Comparison of ENCODE assay signal across 8 mouse cellular contexts in the genomic region with DNA sequence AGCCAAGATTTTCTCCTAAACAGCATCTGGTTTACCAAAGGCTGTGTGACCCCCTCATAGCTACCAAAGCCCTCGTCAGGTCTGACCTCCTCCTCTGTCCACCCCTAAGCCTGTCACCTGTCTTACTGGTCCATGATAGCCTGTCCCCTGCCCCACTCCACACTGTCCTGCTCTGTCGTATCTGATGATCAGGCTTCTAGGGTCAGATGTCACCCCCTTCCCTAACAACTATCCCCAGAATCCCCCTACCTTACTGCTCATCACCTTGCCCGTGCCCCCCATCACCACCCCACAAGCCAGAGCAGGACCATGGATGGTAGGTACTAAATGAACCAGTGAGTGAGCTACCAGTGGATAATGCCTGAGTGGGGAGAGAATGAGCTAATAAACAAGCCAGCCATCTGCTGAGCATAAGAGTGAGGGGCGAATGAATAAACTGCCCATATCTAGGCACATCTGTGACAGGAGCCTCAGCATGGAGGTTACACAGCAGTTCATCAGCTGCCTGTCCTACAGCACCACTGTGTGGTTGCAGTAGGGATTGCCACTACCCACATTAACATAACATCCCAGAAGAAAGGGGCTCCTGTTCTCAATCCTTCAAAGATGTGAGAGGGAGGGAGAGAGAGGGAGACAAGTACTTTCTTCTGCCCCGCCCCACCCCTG. TPM values are rescaled to one million over a fixed set of nuclear protein-coding genes. Genes with fewer than 3 reads are reported as not detected.
DNase-seq lines count a peak whose midpoint lies in the region; ATAC-seq and TF ChIP-seq lines count a peak whose summit lies in the region.

No protein-coding gene starts in this region.

- no peak overlapping the region for H3K27ac ChIP-seq in forebrain, embryonic 11.5 days (ENCODE audit: low read depth, low read length)
- no peak overlapping the region for H3K27ac ChIP-seq in hindbrain, postnatal 0 days
- H3K27ac ChIP-seq in midbrain, embryonic 10.5 days (replicated peaks) = no peak overlapping the region

- intact Hi-C loops in heart, postnatal 25 days (cut with DNase I) = loop anchor here (1.0 kb wide), 1 partner anchor 401 kb away; no protein-coding TSS in a partner anchor
- intact Hi-C loops in left cerebral cortex, postnatal 10 days (cut with DNase I) = loop anchor here (1.0 to 10.0 kb wide), 3 partner anchors 38 to 560 kb away; a partner anchor contains a TSS

- no peaks in the 10 kb centered on the region for H3K9me3 ChIP-seq in forebrain, embryonic 11.5 days (ENCODE audit: control insufficient read depth, low read length)
- no peaks in the 10 kb centered on the region for H3K9me3 ChIP-seq in hindbrain, postnatal 0 days (ENCODE audit: low read length)
- no peaks in the 10 kb centered on the region for H3K9me3 ChIP-seq in midbrain, embryonic 10.5 days (replicated peaks)

- no peak overlapping the region for H3K4me3 ChIP-seq in forebrain, embryonic 11.5 days (ENCODE audit: low read depth, low read length)
- no peak overlapping the region for H3K4me3 ChIP-seq in hindbrain, postnatal 0 days (ENCODE audit: low read length)
- no peak overlapping the region for H3K4me3 ChIP-seq in midbrain, embryonic 10.5 days

- TF ChIP-seq POLR2A in brain, embryonic 14.5 days (IDR thresholded peaks at IDR 0.05; ENCODE audit: borderline replicate concordance, extremely low read depth, insufficient read depth, insufficient read length, poor library complexity, severe bottlenecking) = no peak

- no peaks in the 10 kb centered on the region for H3K4me1 ChIP-seq in forebrain, embryonic 11.5 days (replicated peaks; ENCODE audit: control insufficient read depth, insufficient read depth, low read length)
- no peaks in the 10 kb centered on the region for H3K4me1 ChIP-seq in hindbrain, postnatal 0 days (ENCODE audit: insufficient read depth, low read length)
- H3K4me1 ChIP-seq in midbrain, embryonic 10.5 days = peaks cover 26% of the 10 kb centered on the region

- no peaks in the 10 kb centered on the region for H3K36me3 ChIP-seq in forebrain, embryonic 11.5 days (ENCODE audit: control insufficient read depth, insufficient read depth, low read length)
- no peaks in the 10 kb centered on the region for H3K36me3 ChIP-seq in hindbrain, postnatal 0 days (ENCODE audit: insufficient read depth, low read length)
- H3K36me3 ChIP-seq in midbrain, embryonic 10.5 days = no peaks in the 10 kb centered on the region

- peak; percentile 91; the same call in 1 of the 2 replicates for TF ChIP-seq CTCF in brain, embryonic 14.5 days (IDR thresholded peaks at IDR 0.05; ENCODE audit: borderline replicate concordance, extremely low read depth, insufficient read depth, insufficient read length)
- peak; percentile 99 for TF ChIP-seq CTCF in hindbrain, postnatal 0 days (IDR thresholded peaks at IDR 0.05; ENCODE audit: low read depth)

- DNase-seq in heart, adult 8-10 months (ENCODE audit: low spot score) = peak; percentile 36
- DNase-seq in heart, postnatal 25 days (ENCODE audit: low spot score) = no peak
- DNase-seq in brain, embryonic 14.5 days (ENCODE audit: low read depth) = peak; percentile 88
- DNase-seq in forebrain, embryonic 11.5 days (ENCODE audit: low spot score) = peak; percentile 81
- DNase-seq in hindbrain, postnatal 0 days (ENCODE audit: low spot score) = peak; percentile 85
- DNase-seq in left cerebral cortex, postnatal 10 days (ENCODE audit: extremely low spot score in 1 of 2, low spot score in 2 of 2) = peak; percentile 73 to 75
- peak; percentile 66 for DNase-seq in midbrain, embryonic 10.5 days (ENCODE audit: low spot score)
- peak; percentile 24 for DNase-seq in spleen, adult 12 weeks (ENCODE audit: low spot score)

- H3K4me2 ChIP-seq in forebrain, embryonic 11.5 days (ENCODE audit: low read depth, low read length, severe bottlenecking) = no peak overlapping the region
- no peak overlapping the region for H3K4me2 ChIP-seq in hindbrain, postnatal 0 days (ENCODE audit: low read depth, low read length)

- ATAC-seq in forebrain, embryonic 11.5 days (replicated peaks; ENCODE audit: low FRiP score) = peak; percentile 64
- peak; percentile 74 for ATAC-seq in hindbrain, postnatal 0 days

- H3K9ac ChIP-seq in forebrain, embryonic 11.5 days (ENCODE audit: low read length) = no peak overlapping the region
- H3K9ac ChIP-seq in hindbrain, postnatal 0 days (replicated peaks; ENCODE audit: low read length) = no peak overlapping the region

- H3K27me3 ChIP-seq in forebrain, embryonic 11.5 days (ENCODE audit: control insufficient read depth, insufficient read depth, low read length) = no peaks in the 10 kb centered on the region
- no peaks in the 10 kb centered on the region for H3K27me3 ChIP-seq in hindbrain, postnatal 0 days (ENCODE audit: insufficient read depth, low read length)
- H3K27me3 ChIP-seq in midbrain, embryonic 10.5 days (ENCODE audit: low read depth, poor library complexity, severe bottlenecking) = no peaks in the 10 kb centered on the region

- WGBS in forebrain, embryonic 11.5 days = 39% methylated on average over 5 of the region's 5 CpGs
- 33% methylated on average over 5 of the region's 5 CpGs for WGBS in hindbrain, postnatal 0 days
- 46% methylated on average over 5 of the region's 5 CpGs for WGBS in midbrain, embryonic 10.5 days

RNA-seq across cellular contexts. Expression of a gene that starts 8.5 kb away (rescaled TPM):
- 10 to 100 TPM; 29.9 to 33.7 (median 30.4) TPM for total RNA-seq in heart, adult 8-10 months (2022)
- 10 to 100 TPM; 29.5 to 30.4 TPM for total RNA-seq in heart, postnatal 25 days (2021)
- polyA plus RNA-seq in brain, embryonic 14.5 days (2012; rRNA removed) = 63.2 and 63.6 TPM in 2 replicates
- polyA plus RNA-seq in forebrain, embryonic 11.5 days (2014; fragmentation: Nextera tagmentation; extraction: Ambion mirVana) = 104 and 107 TPM in 2 replicates
- 102 and 117 TPM in 2 replicates for total RNA-seq in hindbrain, postnatal 0 days (2014; rRNA removed)
- polyA plus RNA-seq in hindbrain, postnatal 0 days (2015; fragmentation: Nextera tagmentation; extraction: Ambion mirVana) = 115 and 118 TPM in 2 replicates
- 10 to 100 TPM; 43.0 to 46.9 TPM for total RNA-seq in left cerebral cortex, postnatal 10 days (2021)
- 116 and 118 TPM in 2 replicates for polyA plus RNA-seq in midbrain, embryonic 10.5 days (2016; fragmentation: Nextera tagmentation; extraction: Ambion mirVana)

RNA-seq across cellular contexts. Expression of a gene that starts 37.8 kb away (rescaled TPM):
- 10 to 100 TPM in 1 of 4 experiments, 1 to 10 TPM in 3; 4.8 to 10.0 (median 5.8) TPM for total RNA-seq in heart, adult 8-10 months (2022)
- 1 to 10 TPM; 7.1 to 8.0 TPM for total RNA-seq in heart, postnatal 25 days (2021)
- 17.8 and 27.9 TPM in 2 replicates for polyA plus RNA-seq in brain, embryonic 14.5 days (2012; rRNA removed)
- 10.4 and 12.1 TPM in 2 replicates for polyA plus RNA-seq in forebrain, embryonic 11.5 days (2014; fragmentation: Nextera tagmentation; extraction: Ambion mirVana)
- total RNA-seq in hindbrain, postnatal 0 days (2014; rRNA removed) = 45.9 and 62.4 TPM in 2 replicates
- polyA plus RNA-seq in hindbrain, postnatal 0 days (2015; fragmentation: Nextera tagmentation; extraction: Ambion mirVana) = 30.8 and 31.5 TPM in 2 replicates
- 100 to 1,000 TPM; 116 to 122 TPM for total RNA-seq in left cerebral cortex, postnatal 10 days (2021)
- polyA plus RNA-seq in midbrain, embryonic 10.5 days (2016; fragmentation: Nextera tagmentation; extraction: Ambion mirVana) = 9.4 and 11.3 TPM in 2 replicates
